Mouse (Mus musculus) intestine, embryonic 16.5 days (tissue): ENCODE measurements around the gene Ldb1. TPM values are rescaled to one million over a fixed set of nuclear protein-coding genes. Genes with fewer than 3 reads are reported as not detected.

Source experiments
- ATAC-seq: fragments of 200-750 bp; cut with Nextera tagmentation; 2 replicates; pipeline ENCODE4 v1.8.0; 2017; ENCODE audit warnings: moderate TSS enrichment, moderate library complexity
- H3K27ac ChIP-seq: fragments of 300-500 bp; sonication (generic); 2 replicates; pipeline ENCODE4 v1.5.1; 2014; ENCODE audit warnings: mild to moderate bottlenecking, low read length
- H3K27me3 ChIP-seq: fragments of 300-500 bp; sonication (generic); replicated peaks from 2 replicates; pipeline ENCODE4 v1.6.1; 2014; ENCODE audit warnings: low read length, control low read depth, mixed read lengths; ENCODE audit not compliant: control insufficient read depth, insufficient read depth
- H3K36me3 ChIP-seq: fragments of 300-500 bp; sonication (generic); 2 replicates; pipeline ENCODE4 v1.6.1; 2014; ENCODE audit warnings: low read length, control low read depth; ENCODE audit not compliant: control insufficient read depth, insufficient read depth
- H3K4me1 ChIP-seq: fragments of 300-500 bp; sonication (generic); 2 replicates; pipeline ENCODE4 v1.6.1; 2014; ENCODE audit warnings: low read length, control low read depth, mixed read lengths; ENCODE audit not compliant: control insufficient read depth, insufficient read depth
- H3K4me2 ChIP-seq: fragments of 300-500 bp; sonication (generic); 2 replicates; pipeline ENCODE4 v1.6.1; 2014; ENCODE audit warnings: low read depth, low read length, control low read depth
- H3K4me3 ChIP-seq: fragments of 300-500 bp; sonication (generic); 2 replicates; pipeline ENCODE4 v1.5.1; 2014; ENCODE audit warnings: mild to moderate bottlenecking, low read length
- H3K9ac ChIP-seq: fragments of 300-500 bp; sonication (generic); 2 replicates; pipeline ENCODE4 v1.6.1; 2014; ENCODE audit warnings: low read depth, low read length
- H3K9me3 ChIP-seq: fragments of 300-500 bp; sonication (generic); 2 replicates; pipeline ENCODE4 v1.6.1; 2016; ENCODE audit warnings: low read length, control low read depth; ENCODE audit not compliant: control insufficient read depth
- WGBS: fragments of 180-500 bp; shearing (Covaris S2); extraction: QIAGEN DNeasy Blood & Tissue Kit; methylation state at CpG from one replicate; pipeline ENCODE4 v1.1.7; 2014; 5-methylcytosine and 5-hydroxymethylcytosine counted together
- polyA plus RNA-seq: library from polyadenylated mRNA; unstranded; fragments of >200 nt; fragmentation: Nextera tagmentation; extraction: Ambion mirVana; gene quantifications from 2 replicates; pipeline ENCODE4 v1.2.1, GENCODE M21; 2015

The Ldb1 gene
- polyA plus RNA-seq, 1 experiment from 2014 or later, result 23.3 TPM

DNA sequence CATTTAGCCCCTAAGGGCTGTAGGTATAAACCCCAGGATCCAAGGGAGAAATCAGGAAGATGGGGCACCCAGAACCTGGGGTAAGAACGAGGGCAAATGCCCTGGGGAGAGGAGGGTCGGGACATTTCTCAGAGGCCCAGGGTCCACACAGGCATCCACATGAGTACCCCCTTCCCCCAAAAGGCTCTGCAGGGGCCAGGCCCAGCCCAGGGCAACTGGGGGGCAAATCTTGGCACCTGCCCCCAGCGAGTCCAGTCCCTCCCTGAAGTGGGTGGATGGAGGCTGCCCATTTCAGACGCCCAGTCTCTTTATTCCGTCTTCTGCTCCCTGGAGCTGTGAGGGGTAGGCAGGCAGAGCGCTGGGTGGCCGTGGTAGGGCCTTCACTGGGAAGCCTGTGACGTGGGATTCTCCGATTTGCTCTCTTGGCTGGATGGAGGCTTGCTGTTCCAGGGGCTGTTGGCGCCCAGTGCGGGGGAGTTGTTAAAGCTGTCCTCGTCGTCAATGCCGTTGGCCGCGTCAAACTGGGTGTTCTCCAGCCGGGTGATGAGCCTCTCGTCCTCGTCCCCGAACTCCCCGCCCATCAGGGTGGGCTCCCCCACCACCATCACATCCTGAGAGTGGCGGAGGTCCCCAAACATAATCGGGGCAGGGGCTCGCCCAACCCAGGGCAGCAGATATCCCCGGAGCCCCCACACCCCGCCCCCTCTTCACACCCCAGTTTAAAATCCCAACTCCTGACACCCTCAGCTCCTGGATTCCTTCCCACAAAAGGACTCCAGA lies 12.1 kb downstream of the Ldb1 start:
- no peaks in the 10 kb centered on the region for H3K27me3 ChIP-seq
- WGBS, result 85% methylated on average over 26 of the region's 26 CpGs
- no peak overlapping the region for H3K4me3 ChIP-seq
- H3K27ac ChIP-seq, result no peak overlapping the region
- peaks cover 12% of the 10 kb centered on the region for H3K4me1 ChIP-seq
- no peak overlapping the region for H3K9ac ChIP-seq
- peaks cover 30% of the 10 kb centered on the region for H3K36me3 ChIP-seq
- no peak for ATAC-seq
- H3K9me3 ChIP-seq, result no peaks in the 10 kb centered on the region
- H3K4me2 ChIP-seq, result no peak overlapping the region

DNA sequence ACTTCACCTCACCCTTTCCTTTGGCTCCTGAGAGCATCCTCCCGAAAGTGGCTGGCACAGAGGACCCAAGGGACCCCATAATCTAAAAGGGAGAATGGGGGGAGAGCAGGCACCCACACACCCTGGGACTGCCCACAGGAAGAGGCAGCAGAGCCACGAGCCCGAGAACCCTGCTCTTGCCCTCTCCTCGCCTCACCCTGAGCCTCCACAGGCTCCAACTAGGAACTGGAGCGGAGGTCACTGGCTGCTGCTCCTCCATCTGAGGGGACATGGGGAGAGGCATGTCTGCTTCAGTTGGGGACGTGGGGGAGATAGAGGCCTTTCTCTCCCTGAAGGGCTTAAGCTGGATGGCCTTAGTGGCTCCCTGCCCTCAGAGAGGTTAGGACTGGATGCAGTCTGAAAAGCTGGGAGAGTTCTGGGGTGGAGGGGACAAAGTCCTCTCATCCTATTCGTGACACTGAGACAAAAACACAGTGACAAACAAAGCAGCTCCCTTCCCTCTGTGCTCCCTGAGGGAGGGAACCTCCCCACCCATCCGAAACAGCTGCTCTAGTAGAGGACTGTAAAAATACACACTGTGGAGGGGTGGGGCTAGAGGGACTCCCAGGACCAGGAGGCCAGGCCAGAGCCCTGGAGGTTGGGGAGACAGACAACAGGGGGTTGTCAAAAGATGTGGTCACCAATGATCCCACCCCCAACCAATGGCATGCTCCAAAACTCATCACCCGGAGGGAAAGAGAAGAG lies 13.2 kb downstream of the Ldb1 start:
- WGBS, result 73% methylated on average over 9 of the region's 9 CpGs
- no peak overlapping the region for H3K9ac ChIP-seq
- H3K36me3 ChIP-seq, result peaks cover 30% of the 10 kb centered on the region
- H3K4me2 ChIP-seq, result no peak overlapping the region
- H3K27ac ChIP-seq, result no peak overlapping the region
- H3K27me3 ChIP-seq, result no peaks in the 10 kb centered on the region
- no peak overlapping the region for H3K4me3 ChIP-seq
- no peak for ATAC-seq
- no peaks in the 10 kb centered on the region for H3K9me3 ChIP-seq
- peaks cover 2% of the 10 kb centered on the region for H3K4me1 ChIP-seq

DNA sequence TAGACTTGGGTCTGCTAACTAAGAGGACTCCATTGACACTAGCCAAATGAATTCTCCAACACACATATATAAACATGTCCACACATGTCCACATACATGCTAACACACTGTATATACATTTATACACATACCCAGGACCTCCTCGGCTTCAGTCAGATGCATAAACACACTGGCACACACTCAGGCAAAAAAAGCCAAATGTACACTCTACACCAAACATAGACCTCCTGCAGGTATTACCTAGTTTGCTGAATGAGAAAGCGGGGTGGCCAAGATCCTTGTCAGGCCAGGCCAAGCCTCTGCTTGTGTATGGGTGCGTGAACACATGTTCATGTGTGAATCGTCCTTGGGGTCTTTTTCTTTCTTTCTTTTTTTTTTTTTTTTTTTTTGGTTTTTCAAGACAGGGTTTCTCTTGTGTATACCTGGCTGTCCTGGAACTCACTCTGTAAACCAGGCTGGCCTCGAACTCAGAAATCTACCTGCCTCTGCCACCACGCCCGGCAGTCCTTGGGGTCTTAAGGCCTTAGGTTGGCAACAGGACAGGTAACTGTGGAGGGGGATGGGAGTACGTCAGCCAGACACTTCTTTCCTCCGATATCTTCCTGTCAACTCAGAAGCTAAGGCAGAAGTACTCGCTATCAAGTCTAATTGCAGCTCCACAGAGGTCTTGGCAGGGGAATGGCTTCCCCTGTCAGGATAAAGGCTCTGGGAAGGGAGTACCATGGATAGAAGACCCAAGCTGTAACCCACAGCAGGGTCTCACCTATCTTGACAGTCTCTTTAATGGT lies 14.6 kb downstream of the Ldb1 start:
- H3K27me3 ChIP-seq, result no peaks in the 10 kb centered on the region
- no peak overlapping the region for H3K9ac ChIP-seq
- H3K27ac ChIP-seq, result no peak overlapping the region
- no peak for ATAC-seq
- H3K4me3 ChIP-seq, result no peak overlapping the region
- H3K36me3 ChIP-seq, result peaks cover 24% of the 10 kb centered on the region
- no peaks in the 10 kb centered on the region for H3K9me3 ChIP-seq
- H3K4me1 ChIP-seq, result peaks cover 3% of the 10 kb centered on the region; the same call in 1 of the 2 replicates
- WGBS, result 90% methylated on average over 10 of the region's 10 CpGs
- no peak overlapping the region for H3K4me2 ChIP-seq

DNA sequence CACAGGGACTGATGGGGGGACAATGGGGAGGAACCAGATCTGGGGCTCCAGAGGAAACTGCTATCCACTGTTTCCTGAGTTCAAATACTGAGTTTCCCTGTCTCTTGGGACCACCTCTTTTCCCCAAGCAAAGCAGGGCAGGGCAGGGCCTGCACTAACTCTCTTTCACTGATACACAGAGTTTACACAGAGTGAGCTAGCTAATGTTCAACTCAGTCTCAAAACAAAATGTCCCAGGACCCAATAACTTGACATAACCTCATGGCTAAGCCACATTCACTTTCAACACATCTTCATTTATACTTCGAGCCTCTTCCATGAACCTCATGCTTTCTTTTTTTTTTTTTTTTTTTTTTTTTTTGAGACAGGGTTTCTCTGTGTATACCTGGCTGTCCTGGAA lies 15.4 kb downstream of the Ldb1 start:
- no peak overlapping the region for H3K9ac ChIP-seq
- no peak overlapping the region for H3K4me3 ChIP-seq
- no peak overlapping the region for H3K4me2 ChIP-seq
- peaks cover 17% of the 10 kb centered on the region for H3K36me3 ChIP-seq
- no peaks in the 10 kb centered on the region for H3K27me3 ChIP-seq
- WGBS, result 79% methylated on average over 1 of the region's 1 CpGs
- H3K4me1 ChIP-seq, result peaks cover 3% of the 10 kb centered on the region; the same call in 1 of the 2 replicates
- no peak overlapping the region for H3K27ac ChIP-seq
- no peaks in the 10 kb centered on the region for H3K9me3 ChIP-seq
- ATAC-seq, result no peak

GRCm38 (mm10) chr19:46028747-46029320 lies 16.2 kb downstream of the Ldb1 start:
- peaks cover 3% of the 10 kb centered on the region; the same call in 1 of the 2 replicates for H3K4me1 ChIP-seq
- H3K36me3 ChIP-seq, result peaks cover 14% of the 10 kb centered on the region
- 75% methylated on average over 11 of the region's 11 CpGs for WGBS
- H3K9me3 ChIP-seq, result no peaks in the 10 kb centered on the region
- H3K27me3 ChIP-seq, result no peaks in the 10 kb centered on the region
- no peak overlapping the region for H3K4me2 ChIP-seq
- H3K27ac ChIP-seq, result no peak overlapping the region
- no peak overlapping the region for H3K4me3 ChIP-seq
- ATAC-seq, result no peak
- H3K9ac ChIP-seq, result no peak overlapping the region

- Histone ChIP-seq H3K36me3 (0 out of 2 replicates have a peak, but pooled peaks cover 7% of the 10 kb centered on the region), H3K9me3 (no peaks in the 10 kb centered on the region), H3K27ac (no peak overlapping the region), H3K4me3 (no peak overlapping the region), H3K4me1 (peaks cover 3% of the 10 kb centered on the region; the same call in 1 of the 2 replicates), H3K9ac (no peak overlapping the region), H3K4me2 (no peak overlapping the region), H3K27me3 (no peaks in the 10 kb centered on the region)
- ATAC-seq, result no peak
- WGBS, result 51% methylated on average over 8 of the region's 8 CpGs
Measured at GRCm38 (mm10) chr19:46026567-46026966, 18.4 kb downstream of the Ldb1 start.

- Histone ChIP-seq H3K4me2 (no peak overlapping the region), H3K9ac (no peak overlapping the region), H3K36me3 (0 out of 2 replicates have a peak, but pooled peaks cover 5% of the 10 kb centered on the region), H3K27me3 (no peaks in the 10 kb centered on the region), H3K4me1 (peaks cover 3% of the 10 kb centered on the region; the same call in 1 of the 2 replicates), H3K27ac (no peak overlapping the region), H3K9me3 (no peaks in the 10 kb centered on the region), H3K4me3 (no peak overlapping the region)
- 46% methylated on average over 6 of the region's 6 CpGs for WGBS
- ATAC-seq, result peak; percentile 96
Measured at GRCm38 (mm10) chr19:46024959-46025358, 20.1 kb downstream of the Ldb1 start.

- Histone ChIP-seq H3K36me3 (no peaks in the 10 kb centered on the region), H3K4me1 (no peaks in the 10 kb centered on the region), H3K9ac (no peak overlapping the region), H3K9me3 (no peaks in the 10 kb centered on the region), H3K4me2 (no peak overlapping the region), H3K27me3 (no peaks in the 10 kb centered on the region), H3K4me3 (no peak overlapping the region), H3K27ac (no peak overlapping the region)
- ATAC-seq, result no peak
- 77% methylated on average over 2 of the region's 2 CpGs for WGBS
Measured at GRCm38 (mm10) chr19:46016023-46016422, 29.0 kb downstream of the Ldb1 start.
